Mouse (Mus musculus) liver, adult 10 weeks (tissue): Measurements from ENCODE around the gene Zfp40. TPM values are rescaled to one million over a fixed set of nuclear protein-coding genes. Genes with fewer than 3 reads are reported as not detected.

ENCODE experiments used
- polyA plus RNA-seq: library from polyadenylated mRNA; stranded (reverse); fragments of 350-450 nt; fragmentation: Illumina TruSeq; extraction: RNeasy Lipid Tissue Mini Kit (QIAGEN cat#74804); gene quantifications from one replicate; pipeline ENCODE4 v1.2.3, GENCODE M21; 2014; ENCODE audit warnings: low read depth, low replicate concordance

The Zfp40 gene
- polyA plus RNA-seq: 7.4 TPM

DNA sequence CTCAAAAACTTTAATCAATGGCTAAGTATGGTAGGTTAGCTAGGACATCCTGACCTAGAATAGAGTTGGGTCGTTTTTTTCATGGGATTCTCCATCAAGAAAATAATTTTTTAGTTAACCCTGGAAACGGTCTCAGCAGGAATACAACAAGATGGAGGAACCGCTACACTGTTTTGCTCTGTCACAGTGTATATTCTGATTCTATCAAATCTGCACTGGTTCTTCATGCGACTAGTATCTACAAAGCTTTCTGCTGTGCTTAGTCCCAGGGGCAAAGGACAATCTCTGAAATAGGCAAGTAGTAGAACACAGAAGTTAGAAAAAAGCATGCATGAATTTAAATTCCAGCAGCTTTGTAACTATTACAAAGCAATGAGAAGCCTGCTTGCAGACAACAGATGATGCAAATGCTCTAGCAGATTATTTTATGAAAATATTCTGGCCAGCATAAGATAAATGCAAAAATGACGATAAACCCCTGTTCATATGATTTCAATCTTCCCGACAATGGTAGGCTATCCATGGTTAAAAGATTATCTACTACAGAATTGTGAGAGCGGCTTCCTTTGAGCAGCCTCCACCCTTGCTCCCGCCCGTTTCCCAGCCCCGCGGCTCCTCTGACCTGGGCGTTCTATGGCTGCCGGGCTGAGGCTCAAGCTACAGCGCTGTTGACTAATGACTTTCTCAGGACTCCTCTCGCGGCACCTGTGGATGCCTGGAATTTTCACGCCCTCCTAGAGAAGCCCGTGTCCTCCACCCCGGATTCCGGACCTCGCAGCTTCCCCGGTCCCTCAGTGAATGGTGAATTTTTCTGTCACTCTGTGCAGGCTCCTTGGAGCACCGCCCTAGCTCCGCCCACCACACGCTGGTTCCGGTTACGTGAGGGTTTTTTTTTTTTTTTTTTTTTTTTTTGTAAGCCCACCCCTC, at the start of gene Zfp40:
Zfp40 (minus strand) TSS at position 800 of the 927 bp plus-strand sequence.

Other genes with a start within 250 kb of the Zfp40 start
- gene Vmn2r-ps130, start 132.1 kb downstream of the Zfp40 start, polyA plus RNA-seq: not detected
- not detected for gene Vmn2r114, start 119.3 kb upstream of the Zfp40 start, polyA plus RNA-seq
- gene Vmn2r115, start 150.5 kb upstream of the Zfp40 start, polyA plus RNA-seq: not detected
- gene Vmn2r116, start 191.4 kb upstream of the Zfp40 start, polyA plus RNA-seq: not detected